Mouse (Mus musculus) heart, postnatal 4 days (tissue): ENCODE measurements at regions not wholly inside any gene's neighbourhood (a gene's known extent, or its start where the extent isn't known, plus 50 kb on each side); places are given as distances from the start of the nearest gene placed in this dataset.
"Not testable (repeated sequence)": the region's sequence is repeated elsewhere in the genome, so short reads cannot be mapped to it uniquely, and the experiment has no call there.

Experiments used
- DNase-seq: peaks from one replicate; pipeline ENCODE4 v3.0.0; 2021

- DNase-seq: no peak
Measured at GRCm38 (mm10) chr3:98968811-98969210, 75.8 kb upstream of the Hao2 start.

GRCm38 (mm10) chr3:98975777-98976176, 82.7 kb upstream of the Hao2 start:
- peak; percentile 6 for DNase-seq

DNA sequence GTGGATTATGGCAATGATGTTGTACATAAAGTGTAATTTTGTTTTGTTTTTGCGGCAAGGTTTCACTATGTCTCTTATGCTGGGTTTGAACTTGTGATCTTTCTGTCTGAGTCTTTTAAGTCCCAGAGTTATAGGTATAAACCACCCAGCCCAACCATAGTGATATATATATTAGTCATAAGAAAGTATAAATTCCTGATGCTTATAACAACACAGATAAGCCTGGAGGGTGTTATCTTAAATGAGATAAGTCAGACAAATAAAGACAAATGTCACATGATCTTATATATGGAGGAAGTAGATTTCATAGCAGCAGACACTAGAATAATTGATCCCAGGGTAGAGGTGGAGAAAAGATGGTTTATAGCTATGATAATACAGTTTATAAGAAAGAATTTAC, 89.7 kb upstream of the Hao2 start:
- no peak for DNase-seq

- DNase-seq: not testable (repeated sequence)
Measured at GRCm38 (mm10) chr3:98987266-98987665, 94.2 kb upstream of the Hao2 start.

GRCm38 (mm10) chr3:98990801-98991200, 97.8 kb upstream of the Hao2 start:
- peak; percentile 10 for DNase-seq

DNA sequence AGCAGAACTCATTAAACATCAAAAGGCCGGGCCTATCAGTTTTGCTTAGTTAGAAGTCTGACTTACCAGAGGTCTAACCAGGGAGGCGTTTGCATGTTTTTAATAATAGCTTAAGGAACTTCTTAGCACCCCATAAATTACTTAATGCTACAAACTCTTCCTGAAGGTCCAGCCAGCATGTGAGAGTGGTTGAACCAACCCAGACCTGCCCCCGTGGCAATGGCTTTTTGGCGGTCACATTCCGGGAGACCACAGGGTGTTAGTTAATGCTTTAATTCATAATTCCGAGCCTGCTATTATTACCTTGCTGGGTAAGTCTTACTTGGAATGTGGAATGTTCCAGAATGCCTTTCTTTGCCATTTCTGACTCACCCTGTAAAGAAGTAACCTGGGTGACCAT, 98.2 kb upstream of the Hao2 start:
- DNase-seq: no peak

DNA sequence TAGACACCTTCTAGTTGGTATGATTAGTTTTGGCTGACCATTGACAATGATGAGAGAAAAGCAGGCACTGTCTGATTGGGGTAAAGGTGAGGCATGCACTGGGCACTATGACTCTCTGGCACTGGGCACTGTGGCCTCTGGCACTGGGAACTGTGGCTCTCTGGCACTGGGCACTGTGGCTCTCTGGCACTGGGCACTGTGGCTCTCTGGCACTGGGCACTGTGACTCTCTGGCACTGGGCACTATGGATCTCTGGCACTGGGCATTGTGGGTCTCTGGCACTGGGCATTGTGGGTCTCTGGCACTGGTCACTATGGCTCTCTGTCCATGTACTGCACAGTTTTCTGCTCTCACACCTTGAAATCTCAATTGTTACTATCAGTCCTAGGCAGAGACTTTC, 101.0 kb upstream of the Hao2 start:
- no peak for DNase-seq

DNA sequence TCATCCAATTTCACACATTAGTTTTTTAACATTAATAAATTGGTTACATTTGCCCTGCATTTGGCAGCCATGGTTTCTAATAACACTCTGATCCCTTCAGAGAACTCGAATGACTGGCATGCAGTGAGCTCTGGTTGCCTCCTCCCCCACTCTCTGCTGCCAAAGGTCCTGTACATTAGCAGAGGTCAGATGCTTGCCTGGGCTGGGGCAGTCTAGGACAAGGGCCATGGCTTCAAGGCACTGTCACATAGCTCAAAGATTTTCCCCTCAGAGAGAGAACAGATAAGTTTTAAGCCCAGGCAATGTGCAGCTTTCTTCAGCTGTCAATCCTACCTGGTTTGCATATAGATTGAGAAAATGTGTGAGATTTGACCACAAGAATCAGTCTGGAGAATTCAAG, 110.2 kb upstream of the Wars2 start:
- no peak for DNase-seq

DNA sequence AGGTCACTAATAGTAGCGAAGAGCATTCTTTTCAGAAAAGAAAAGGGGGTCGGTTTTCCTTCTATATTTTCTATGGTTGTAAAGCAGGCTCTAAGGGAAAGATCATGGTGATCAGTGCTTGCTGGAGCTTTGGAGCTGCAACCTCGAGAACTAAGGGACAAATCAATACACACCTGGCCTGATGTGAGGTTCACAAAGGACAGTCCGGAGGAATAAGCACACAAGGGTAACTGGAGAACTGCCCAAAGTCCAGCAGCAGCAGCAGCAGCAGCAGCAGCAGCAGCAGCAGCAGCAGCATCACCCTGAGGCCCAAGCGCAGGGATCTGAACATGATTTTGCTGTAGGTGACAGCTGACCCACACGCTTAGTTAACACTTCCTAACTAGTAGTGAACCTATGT, 94.7 kb upstream of the Wars2 start:
- no peak for DNase-seq

GRCm38 (mm10) chr3:99047156-99047555, 93.7 kb upstream of the Wars2 start:
- DNase-seq: no peak

- DNase-seq: no peak
Measured at GRCm38 (mm10) chr3:99049305-99049704, 91.6 kb upstream of the Wars2 start.

GRCm38 (mm10) chr3:99052176-99052575, 88.7 kb upstream of the Wars2 start:
- no peak for DNase-seq

- DNase-seq: no peak
Measured at GRCm38 (mm10) chr3:99067168-99067567, 73.7 kb upstream of the Wars2 start.
